In the genomic region with DNA sequence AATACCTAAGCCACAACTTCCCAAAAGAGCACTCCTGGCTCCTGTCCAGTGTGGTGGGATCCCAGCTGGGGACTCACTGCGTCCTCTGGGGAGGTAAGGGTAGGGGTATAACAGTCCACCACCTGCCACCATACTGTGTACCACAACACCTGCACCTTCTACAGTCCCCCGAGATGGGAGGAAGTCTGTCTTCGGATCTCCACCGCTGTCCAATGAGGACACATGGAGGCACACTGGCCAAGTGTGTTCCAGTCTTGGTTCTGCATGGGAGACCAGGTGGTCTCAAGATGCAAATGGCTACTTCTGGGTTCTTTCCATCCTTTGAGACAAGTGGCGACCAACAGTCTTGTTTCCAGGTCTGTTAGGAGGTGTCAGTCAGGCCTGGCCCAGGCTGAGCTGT, we compare ENCODE assay signal across 9 mouse cellular contexts. TPM values are rescaled to one million over a fixed set of nuclear protein-coding genes. Genes with fewer than 3 reads are reported as not detected.
A peak's percentile ranks its signal among the peaks of the same experiment; 100 is the strongest.
DNase-seq lines count a peak whose midpoint lies in the region; ATAC-seq and TF ChIP-seq lines count a peak whose summit lies in the region.
"Had no signal": no experiment of that assay in that cellular context is flagged by ENCODE, and none has a peak within 500 bp of the region (broad histone marks: within the 10 kb centered on the region; RNA-seq: fewer than 3 reads in every experiment).

No protein-coding gene starts in this region.

- H3K9ac ChIP-seq in heart, adult 2 months (ENCODE audit: low read depth, low read length): no peak overlapping the region
- no peak overlapping the region for H3K9ac ChIP-seq in embryonic facial prominence, embryonic 15.5 days
- no peak overlapping the region for H3K9ac ChIP-seq in kidney, embryonic 16.5 days (replicated peaks; ENCODE audit: low read length)

- no peak for ATAC-seq in megakaryocyte, adult 5-6 weeks (ENCODE audit: poor library complexity, severe bottlenecking)
- no peak for ATAC-seq in embryonic facial prominence, embryonic 15.5 days (ENCODE audit: insufficient number of reproducible peaks, low FRiP score, low TSS enrichment, low read depth)
- ATAC-seq in kidney, embryonic 16.5 days (ENCODE audit: low FRiP score, low TSS enrichment): no peak

- peak in 1 of 2 experiments; percentile 34 for DNase-seq in heart, adult 2 months
- DNase-seq in heart, postnatal 36 days: no peak
- DNase-seq in thymus, postnatal 0 days (ENCODE audit: low spot score): no peak

- H3K4me2 ChIP-seq in embryonic facial prominence, embryonic 15.5 days (replicated peaks): no peak overlapping the region; the same call in 1 of the 2 replicates
- H3K4me2 ChIP-seq in kidney, embryonic 16.5 days (replicated peaks; ENCODE audit: low read depth, low read length): no peak overlapping the region
- H3K4me2 ChIP-seq: forebrain, embryonic 12.5 days had no signal

- peaks cover 33% of the 10 kb centered on the region for H3K4me1 ChIP-seq in heart, adult 2 months (ENCODE audit: control insufficient read depth, insufficient read depth, low read length)
- peaks cover 99% of the 10 kb centered on the region for H3K4me1 ChIP-seq in megakaryocyte, embryonic 14.5 days
- H3K4me1 ChIP-seq in embryonic facial prominence, embryonic 15.5 days: peaks cover 44% of the 10 kb centered on the region
- peaks cover 28% of the 10 kb centered on the region for H3K4me1 ChIP-seq in kidney, embryonic 16.5 days (ENCODE audit: insufficient read depth, low read length)

- WGBS in heart, adult 2 months: 60% methylated on average over 5 of the region's 5 CpGs
- WGBS in embryonic facial prominence, embryonic 15.5 days: 55% methylated on average over 5 of the region's 5 CpGs
- 57% methylated on average over 5 of the region's 5 CpGs for WGBS in macrophage (ENCODE audit: missing documents)
- WGBS in kidney, embryonic 16.5 days: 57% methylated on average over 5 of the region's 5 CpGs

- peak overlapping the region; percentile 62 for H3K27ac ChIP-seq in heart, adult 2 months
- H3K27ac ChIP-seq in embryonic facial prominence, embryonic 15.5 days (replicated peaks): peak overlapping the region; percentile 63
- H3K27ac ChIP-seq in macrophage: peak overlapping the region; percentile 10; the same call in 1 of the 2 replicates
- H3K27ac ChIP-seq in kidney, embryonic 16.5 days (ENCODE audit: low read length): no peak overlapping the region
- H3K27ac ChIP-seq: forebrain, embryonic 12.5 days had no signal

- intact Hi-C loops in heart, adult 2 months (cut with DNase I): no loop called here
- intact Hi-C loops in heart, postnatal 36 days (cut with DNase I): loop anchor here (1.0 kb wide), 1 partner anchor 12 kb away; no protein-coding TSS in a partner anchor

- no peaks in the 10 kb centered on the region for H3K9me3 ChIP-seq in megakaryocyte, embryonic 14.5 days
- H3K9me3 ChIP-seq in embryonic facial prominence, embryonic 15.5 days (replicated peaks): no peaks in the 10 kb centered on the region
- H3K9me3 ChIP-seq in kidney, embryonic 16.5 days (ENCODE audit: low read length): no peaks in the 10 kb centered on the region
- H3K9me3 ChIP-seq: forebrain, embryonic 12.5 days had no signal

- no peak for TF ChIP-seq EP300 in heart, adult 2 months (IDR thresholded peaks at IDR 0.05; ENCODE audit: insufficient read depth, low read depth, low read length)

- no peak for TF ChIP-seq POLR2A in heart, adult 2 months (IDR thresholded peaks at IDR 0.05; ENCODE audit: insufficient read depth, low read depth, low read length)

- H3K27me3 ChIP-seq in heart, adult 2 months (ENCODE audit: control insufficient read depth, insufficient read depth, low read length): no peaks in the 10 kb centered on the region
- H3K27me3 ChIP-seq in megakaryocyte, embryonic 14.5 days (replicated peaks): no peaks in the 10 kb centered on the region
- H3K27me3 ChIP-seq in embryonic facial prominence, embryonic 15.5 days: no peaks in the 10 kb centered on the region
- H3K27me3 ChIP-seq in kidney, embryonic 16.5 days (ENCODE audit: insufficient read depth, low read length): no peaks in the 10 kb centered on the region

- no peaks in the 10 kb centered on the region for H3K79me2 ChIP-seq in heart, adult 2 months (replicated peaks; ENCODE audit: control insufficient read depth, insufficient read depth, low read length)
- peaks cover 29% of the 10 kb centered on the region; the same call in 1 of the 2 replicates for H3K79me2 ChIP-seq in macrophage (ENCODE audit: inconsistent target)

- no peak overlapping the region for H3K4me3 ChIP-seq in heart, adult 2 months
- H3K4me3 ChIP-seq in megakaryocyte, embryonic 14.5 days (replicated peaks): peak overlapping the region; percentile 38
- no peak overlapping the region for H3K4me3 ChIP-seq in embryonic facial prominence, embryonic 15.5 days (replicated peaks)
- no peak overlapping the region for H3K4me3 ChIP-seq in macrophage (ENCODE audit: inconsistent target)
- H3K4me3 ChIP-seq in kidney, embryonic 16.5 days (ENCODE audit: low read length): no peak overlapping the region
- H3K4me3 ChIP-seq: forebrain, embryonic 12.5 days had no signal

- TF ChIP-seq CTCF in heart, adult 2 months (IDR thresholded peaks at IDR 0.05): no peak

- peaks cover 4% of the 10 kb centered on the region for H3K36me3 ChIP-seq in heart, adult 2 months (ENCODE audit: control insufficient read depth, insufficient read depth, low read length)
- H3K36me3 ChIP-seq in megakaryocyte, embryonic 14.5 days (replicated peaks; ENCODE audit: low read length): peaks cover 100% of the 10 kb centered on the region
- peaks cover 42% of the 10 kb centered on the region for H3K36me3 ChIP-seq in embryonic facial prominence, embryonic 15.5 days
- H3K36me3 ChIP-seq in macrophage (ENCODE audit: inconsistent target): peaks cover 34% of the 10 kb centered on the region
- peaks cover 41% of the 10 kb centered on the region for H3K36me3 ChIP-seq in kidney, embryonic 16.5 days (ENCODE audit: insufficient read depth, low read length)

RNA-seq across cellular contexts. Expression of a gene that starts 7.7 kb away (rescaled TPM):
- total RNA-seq in heart, adult 2 months (2021): 10 to 100 TPM; 51.8 to 59.3 TPM
- 62.9 and 72.6 TPM in 2 replicates for polyA plus RNA-seq in heart, adult 2 months (2012; rRNA removed)
- 10 to 100 TPM; 55.0 to 55.8 TPM for total RNA-seq in heart, postnatal 36 days (2021)
- polyA plus RNA-seq in megakaryocyte, embryonic 14.5 days (2012; ENCODE audit: insufficient read depth, low replicate concordance): 30.5 and 39.5 TPM in 2 replicates
- total RNA-seq in megakaryocyte, adult 5-6 weeks (2015): 30.5 and 30.9 TPM in 2 replicates
- total RNA-seq in megakaryocyte, adult 5-6 weeks (2017): 18.3 and 22.9 TPM in 2 replicates
- polyA plus RNA-seq in embryonic facial prominence, embryonic 15.5 days (2015; fragmentation: Nextera tagmentation; extraction: Ambion mirVana): 25.2 and 32.8 TPM in 2 replicates
- 100 to 1,000 TPM in 1 of 26 experiments, 10 to 100 TPM in 25; 24.7 to 122 (median 61.4) TPM for total RNA-seq in macrophage (2018; cell fraction: chromatin; rRNA removed)
- total RNA-seq in macrophage (2018; cell fraction: cytosol; rRNA removed): 10 to 100 TPM; 20.2 to 48.3 (median 37.1) TPM
- 10 to 100 TPM; 25.6 to 91.8 (median 48.4) TPM for total RNA-seq in macrophage (2018; cell fraction: nucleus; rRNA removed)
- polyA plus RNA-seq in macrophage (2018): 21.9 to 33.1 TPM (median 32.9 TPM) in 3 replicates
- polyA plus RNA-seq in thymus, postnatal 0 days (2015; fragmentation: Nextera tagmentation; extraction: Ambion mirVana): 16.2 and 22.4 TPM in 2 replicates
- 25.6 and 32.8 TPM in 2 replicates for polyA plus RNA-seq in kidney, embryonic 16.5 days (2015; fragmentation: Nextera tagmentation; extraction: Ambion mirVana)

RNA-seq across cellular contexts. Expression of a gene that starts 24.4 kb away (rescaled TPM):
- 10 to 100 TPM; 21.5 to 22.5 TPM for total RNA-seq in heart, adult 2 months (2021)
- polyA plus RNA-seq in heart, adult 2 months (2012; rRNA removed): 16.3 and 24.7 TPM in 2 replicates
- total RNA-seq in heart, postnatal 36 days (2021): 10 to 100 TPM; 23.8 to 27.0 TPM
- 4,315 and 7,169 TPM in 2 replicates for polyA plus RNA-seq in megakaryocyte, embryonic 14.5 days (2012; ENCODE audit: insufficient read depth, low replicate concordance)
- 281 and 286 TPM in 2 replicates for total RNA-seq in megakaryocyte, adult 5-6 weeks (2015)
- 42.2 and 47.4 TPM in 2 replicates for total RNA-seq in megakaryocyte, adult 5-6 weeks (2017)
- 4.3 and 4.8 TPM in 2 replicates for polyA plus RNA-seq in embryonic facial prominence, embryonic 15.5 days (2015; fragmentation: Nextera tagmentation; extraction: Ambion mirVana)
- 100 to 1,000 TPM; 119 to 524 (median 241) TPM for total RNA-seq in macrophage (2018; cell fraction: chromatin; rRNA removed)
- total RNA-seq in macrophage (2018; cell fraction: cytosol; rRNA removed): 100 to 1,000 TPM; 316 to 653 (median 465) TPM
- total RNA-seq in macrophage (2018; cell fraction: nucleus; rRNA removed): 100 to 1,000 TPM; 187 to 584 (median 334) TPM
- polyA plus RNA-seq in macrophage (2018): 329 to 471 TPM (median 343 TPM) in 3 replicates
- 8.5 and 11.6 TPM in 2 replicates for polyA plus RNA-seq in thymus, postnatal 0 days (2015; fragmentation: Nextera tagmentation; extraction: Ambion mirVana)
- 2.9 and 3.7 TPM in 2 replicates for polyA plus RNA-seq in kidney, embryonic 16.5 days (2015; fragmentation: Nextera tagmentation; extraction: Ambion mirVana)

RNA-seq across cellular contexts. Expression of a gene that starts 30.6 kb away (rescaled TPM):
- total RNA-seq in heart, adult 2 months (2021): 10 to 100 TPM in 1 of 2 experiments, 1 to 10 TPM in 1; 7.9 to 10.2 TPM
- 31.5 and 32.2 TPM in 2 replicates for polyA plus RNA-seq in heart, adult 2 months (2012; rRNA removed)
- 10 to 100 TPM; 10.2 to 10.8 TPM for total RNA-seq in heart, postnatal 36 days (2021)
- polyA plus RNA-seq in megakaryocyte, embryonic 14.5 days (2012; ENCODE audit: insufficient read depth, low replicate concordance): 89.8 and 105 TPM in 2 replicates
- 24.8 and 32.0 TPM in 2 replicates for total RNA-seq in megakaryocyte, adult 5-6 weeks (2015)
- 26.7 and 44.6 TPM in 2 replicates for total RNA-seq in megakaryocyte, adult 5-6 weeks (2017)
- polyA plus RNA-seq in embryonic facial prominence, embryonic 15.5 days (2015; fragmentation: Nextera tagmentation; extraction: Ambion mirVana): 29.0 and 31.3 TPM in 2 replicates
- total RNA-seq in macrophage (2018; cell fraction: chromatin; rRNA removed): 10 to 100 TPM in 19 of 26 experiments, 1 to 10 TPM in 7; 5.0 to 21.3 (median 11.6) TPM
- total RNA-seq in macrophage (2018; cell fraction: cytosol; rRNA removed): 10 to 100 TPM in 25 of 26 experiments, 1 to 10 TPM in 1; 9.7 to 17.8 (median 14.2) TPM
- total RNA-seq in macrophage (2018; cell fraction: nucleus; rRNA removed): 10 to 100 TPM in 15 of 26 experiments, 1 to 10 TPM in 11; 4.5 to 20.0 (median 11.0) TPM
- 6.8 to 17.7 TPM (median 9.7 TPM) in 3 replicates for polyA plus RNA-seq in macrophage (2018)
- 67.9 and 68.3 TPM in 2 replicates for polyA plus RNA-seq in thymus, postnatal 0 days (2015; fragmentation: Nextera tagmentation; extraction: Ambion mirVana)
- polyA plus RNA-seq in kidney, embryonic 16.5 days (2015; fragmentation: Nextera tagmentation; extraction: Ambion mirVana): 35.0 and 35.8 TPM in 2 replicates

RNA-seq across cellular contexts. Expression of a gene that starts 36.2 kb away (rescaled TPM):
- total RNA-seq in heart, adult 2 months (2021): not detected
- polyA plus RNA-seq in heart, adult 2 months (2012; rRNA removed): 1.1 TPM in 1 of 2 replicates, not detected in the other
- not detected for total RNA-seq in heart, postnatal 36 days (2021)
- 4.3 and 4.7 TPM in 2 replicates for polyA plus RNA-seq in megakaryocyte, embryonic 14.5 days (2012; ENCODE audit: insufficient read depth, low replicate concordance)
- 0.68 and 0.91 TPM in 2 replicates for total RNA-seq in megakaryocyte, adult 5-6 weeks (2015)
- not detected in 2 replicates for total RNA-seq in megakaryocyte, adult 5-6 weeks (2017)
- 3.2 and 3.4 TPM in 2 replicates for polyA plus RNA-seq in embryonic facial prominence, embryonic 15.5 days (2015; fragmentation: Nextera tagmentation; extraction: Ambion mirVana)
- total RNA-seq in macrophage (2018; cell fraction: chromatin; rRNA removed): 1 to 10 TPM in 21 of 26 experiments, under 1 TPM in 3, not detected in 2; 0.51 to 5.9 (median 2.9) TPM
- 1 to 10 TPM in 10 of 26 experiments, under 1 TPM in 14, not detected in 2; 0.19 to 2.0 (median 0.92) TPM for total RNA-seq in macrophage (2018; cell fraction: cytosol; rRNA removed)
- 1 to 10 TPM in 18 of 26 experiments, under 1 TPM in 6, not detected in 2; 0.56 to 3.5 (median 1.9) TPM for total RNA-seq in macrophage (2018; cell fraction: nucleus; rRNA removed)
- polyA plus RNA-seq in macrophage (2018): 0.25 to 0.59 TPM (median 0.32 TPM) in 3 replicates
- polyA plus RNA-seq in thymus, postnatal 0 days (2015; fragmentation: Nextera tagmentation; extraction: Ambion mirVana): 4.0 and 6.3 TPM in 2 replicates
- 2.3 and 3.7 TPM in 2 replicates for polyA plus RNA-seq in kidney, embryonic 16.5 days (2015; fragmentation: Nextera tagmentation; extraction: Ambion mirVana)

RNA-seq across cellular contexts. Expression of a gene that starts 43.4 kb away (rescaled TPM):
- 10 to 100 TPM; 71.0 to 76.2 TPM for total RNA-seq in heart, adult 2 months (2021)
- polyA plus RNA-seq in heart, adult 2 months (2012; rRNA removed): 24.5 and 29.4 TPM in 2 replicates
- 10 to 100 TPM; 78.4 to 82.7 TPM for total RNA-seq in heart, postnatal 36 days (2021)
- 168 and 350 TPM in 2 replicates for polyA plus RNA-seq in megakaryocyte, embryonic 14.5 days (2012; ENCODE audit: insufficient read depth, low replicate concordance)
- total RNA-seq in megakaryocyte, adult 5-6 weeks (2015): 134 and 143 TPM in 2 replicates
- 121 and 148 TPM in 2 replicates for total RNA-seq in megakaryocyte, adult 5-6 weeks (2017)
- polyA plus RNA-seq in embryonic facial prominence, embryonic 15.5 days (2015; fragmentation: Nextera tagmentation; extraction: Ambion mirVana): 56.8 and 61.0 TPM in 2 replicates
- total RNA-seq in macrophage (2018; cell fraction: chromatin; rRNA removed): 100 to 1,000 TPM in 21 of 26 experiments, 10 to 100 TPM in 5; 69.6 to 173 (median 119) TPM
- total RNA-seq in macrophage (2018; cell fraction: cytosol; rRNA removed): 100 to 1,000 TPM; 100 to 165 (median 125) TPM
- 100 to 1,000 TPM in 16 of 26 experiments, 10 to 100 TPM in 10; 80.4 to 149 (median 106) TPM for total RNA-seq in macrophage (2018; cell fraction: nucleus; rRNA removed)
- polyA plus RNA-seq in macrophage (2018): 94.5 to 149 TPM (median 100 TPM) in 3 replicates
- 64.9 and 66.2 TPM in 2 replicates for polyA plus RNA-seq in thymus, postnatal 0 days (2015; fragmentation: Nextera tagmentation; extraction: Ambion mirVana)
- polyA plus RNA-seq in kidney, embryonic 16.5 days (2015; fragmentation: Nextera tagmentation; extraction: Ambion mirVana): 43.7 and 56.5 TPM in 2 replicates

Comparison
In these comparisons a context has a peak if more than half of its experiments do, and no peak if none do; other contexts are left out.
1. RNA of a gene that starts 24.4 kb away (polyA plus RNA-seq): 4,315 to 7,169 TPM in megakaryocyte, embryonic 14.5 days and 329 to 471 TPM in macrophage; 16.3 to 24.7 TPM in heart, adult 2 months, 8.5 to 11.6 TPM in thymus, postnatal 0 days, 4.3 to 4.8 TPM in embryonic facial prominence, embryonic 15.5 days and 2.9 to 3.7 TPM in kidney, embryonic 16.5 days; every median in the first group is over 10 times any median in the second.